Mouse (Mus musculus) small intestine, adult 2 months (tissue): Measurements from ENCODE around the gene Kcnd3. TPM values are rescaled to one million over a fixed set of nuclear protein-coding genes. Genes with fewer than 3 reads are reported as not detected.
A peak's percentile ranks its signal among the peaks of the same experiment; 100 is the strongest.

Experiments used
- H3K27ac ChIP-seq: fragments of 200-500 bp; 2 replicates; pipeline ENCODE4 v1.5.1; 2012; ENCODE audit warnings: low read depth, low read length, control low read depth, inconsistent platforms; ENCODE audit not compliant: insufficient read depth
- H3K27me3 ChIP-seq: fragments of 200-500 bp; 2 replicates; pipeline ENCODE4 v1.6.1; 2012; ENCODE audit warnings: mild to moderate bottlenecking, moderate library complexity, low read length, inconsistent platforms; ENCODE audit not compliant: control insufficient read depth, insufficient read depth
- H3K36me3 ChIP-seq: fragments of 200-500 bp; 2 replicates; pipeline ENCODE4 v1.6.1; 2012; ENCODE audit warnings: mild to moderate bottlenecking, low read length, control low read depth, inconsistent platforms; ENCODE audit not compliant: control insufficient read depth, insufficient read depth
- H3K4me1 ChIP-seq: fragments of 200-500 bp; 2 replicates; pipeline ENCODE4 v1.6.1; 2012; ENCODE audit warnings: low read length, inconsistent platforms, mixed read lengths; ENCODE audit not compliant: control insufficient read depth, insufficient read depth, insufficient read length
- H3K4me3 ChIP-seq: fragments of 200-500 bp; 2 replicates; pipeline ENCODE4 v1.5.1; 2012; ENCODE audit warnings: low read depth, mild to moderate bottlenecking, control low read depth, inconsistent platforms, low read length, moderate library complexity
- CTCF ChIP-seq: fragments of 200-500 bp; IDR thresholded peaks from 2 replicates; pipeline ENCODE4 v1.5.1; 2012; ENCODE audit warnings: low read depth, mild to moderate bottlenecking, control low read depth, inconsistent platforms, low read length, moderate library complexity, mixed read lengths; ENCODE audit not compliant: insufficient replicate concordance, insufficient read length; ENCODE audit errors: extremely low read depth
- POLR2A ChIP-seq: fragments of 200-500 bp; IDR thresholded peaks from 2 replicates; pipeline ENCODE4 v1.6.1; 2012; ENCODE audit warnings: low read depth, mild to moderate bottlenecking, control low read depth, inconsistent platforms, low read length, moderate library complexity
- WGBS: fragments of 180-500 bp; shearing (Covaris S2); methylation state at CpG from one replicate; pipeline ENCODE4 v1.1.7; 2018; 5-methylcytosine and 5-hydroxymethylcytosine counted together
- polyA plus RNA-seq: library from polyadenylated mRNA; depleted of rRNA; stranded (reverse); fragments of >200 nt; gene quantifications from 2 replicates; pipeline ENCODE4 v1.2.3, GENCODE M21; 2012

Gene Kcnd3
- polyA plus RNA-seq, 1 experiment = 1.5 TPM

DNA sequence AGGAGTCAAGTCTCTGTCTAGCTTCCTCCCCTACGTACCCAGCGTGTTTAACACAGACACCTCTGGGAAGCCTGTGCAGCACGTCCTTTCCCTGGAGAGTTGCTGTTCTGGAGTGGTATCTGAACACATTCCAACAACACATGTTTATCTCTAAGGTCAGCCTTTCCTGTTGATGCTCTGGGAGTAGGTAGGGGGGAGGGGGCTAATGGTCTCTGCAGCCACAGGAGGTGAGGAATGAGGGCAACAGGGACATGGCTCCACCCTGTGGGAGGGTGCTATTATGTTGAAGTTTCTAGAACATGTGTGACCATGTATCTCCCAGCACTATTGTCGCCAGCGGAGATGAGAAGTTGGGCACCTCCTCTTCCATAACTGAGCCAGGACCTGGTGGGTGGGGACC lies 249.3 kb downstream of the Kcnd3 start:
- peaks cover 6% of the 10 kb centered on the region; the same call in 1 of the 2 replicates for H3K27me3 ChIP-seq
- 57% methylated on average over 5 of the region's 5 CpGs for WGBS
- no peak overlapping the region for H3K4me3 ChIP-seq
- H3K27ac ChIP-seq = no peak overlapping the region
- no peaks in the 10 kb centered on the region for H3K36me3 ChIP-seq
- TF ChIP-seq CTCF (no peak), POLR2A (no peak)
- peaks cover 5% of the 10 kb centered on the region; the same call in 1 of the 2 replicates for H3K4me1 ChIP-seq

DNA sequence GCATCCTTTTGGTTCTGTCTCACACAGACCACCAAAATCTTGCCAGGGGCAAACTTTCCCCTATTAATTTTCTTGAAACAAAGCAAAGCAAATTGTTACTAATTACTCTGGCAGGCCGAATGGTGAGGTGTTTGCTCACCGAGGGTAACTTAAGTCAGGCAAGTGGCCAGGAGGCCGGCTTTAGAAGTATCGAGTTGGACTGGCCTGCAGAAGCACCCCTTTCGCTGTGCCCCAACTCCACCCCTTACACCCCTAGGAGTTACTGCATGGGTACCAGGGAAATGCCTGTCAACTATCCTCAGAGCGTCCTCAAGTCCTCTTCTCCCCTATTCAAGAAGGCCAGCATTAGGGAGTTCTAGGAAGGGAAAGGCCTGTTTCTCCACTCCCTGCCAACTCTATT lies 251.4 kb downstream of the Kcnd3 start:
- WGBS = 75% methylated on average over 6 of the region's 6 CpGs
- peaks cover 6% of the 10 kb centered on the region; the same call in 1 of the 2 replicates for H3K27me3 ChIP-seq
- no peak overlapping the region for H3K4me3 ChIP-seq
- TF ChIP-seq CTCF (no peak), POLR2A (no peak)
- no peaks in the 10 kb centered on the region for H3K36me3 ChIP-seq
- H3K4me1 ChIP-seq = peaks cover 5% of the 10 kb centered on the region; the same call in 1 of the 2 replicates
- H3K27ac ChIP-seq = no peak overlapping the region

DNA sequence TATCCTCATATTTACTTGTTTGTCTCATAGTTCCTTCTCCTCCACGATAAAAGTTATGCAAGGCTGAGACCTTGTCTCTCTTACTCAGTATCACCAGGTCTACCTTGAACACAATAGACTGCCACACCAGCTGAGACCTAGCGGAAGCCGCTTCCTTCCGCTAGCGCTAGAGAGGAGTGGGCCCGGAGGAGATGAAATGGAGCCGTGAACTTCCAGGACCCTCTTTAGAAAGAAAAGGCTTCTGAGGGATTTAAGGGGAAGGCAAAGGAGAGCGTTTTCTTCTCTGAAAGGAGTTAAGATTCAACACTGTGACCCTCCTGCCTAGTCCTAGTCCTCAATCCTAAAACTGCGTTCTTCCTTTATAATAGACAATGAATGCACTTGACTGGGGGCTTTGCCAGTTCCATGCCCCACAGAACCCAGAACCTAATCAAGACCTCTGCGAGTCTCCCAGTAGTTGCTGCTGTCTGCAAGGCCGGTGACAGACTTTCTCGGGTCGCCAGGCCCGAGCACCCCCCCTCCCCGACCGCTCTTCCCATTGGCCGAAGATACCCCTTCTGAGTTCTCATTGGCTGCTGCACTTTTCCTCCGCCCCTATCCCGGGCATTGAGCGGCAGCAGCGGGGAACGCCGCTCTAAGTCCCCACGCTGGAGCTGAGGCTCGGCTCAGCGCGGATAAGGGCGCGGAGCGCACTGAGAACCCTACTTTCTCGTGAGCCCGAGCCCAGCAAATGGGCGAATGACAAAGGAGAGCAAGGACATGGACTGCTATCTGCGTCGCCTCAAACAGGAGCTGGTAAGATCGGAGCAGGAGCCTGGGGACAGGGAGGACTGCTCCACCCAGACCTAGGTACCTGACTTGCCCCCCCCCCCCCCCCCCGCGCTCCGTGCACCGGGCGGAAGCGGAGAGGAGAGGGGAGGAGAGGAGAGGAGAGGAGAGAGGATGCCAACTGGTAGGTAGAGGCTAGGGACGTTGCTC lies 252.2 kb downstream of the Kcnd3 start, which contains the start of gene Inka2:
Gene Inka2 (plus strand): TSS at position 569 of the 978 bp plus-strand sequence.
- WGBS = 13% methylated on average over 40 of the region's 43 CpGs
- H3K27ac ChIP-seq = peak within 1 kb of the TSS; percentile 21; the same call in 1 of the 2 replicates
- peaks cover 5% of the 10 kb centered on the region; the same call in 1 of the 2 replicates for H3K4me1 ChIP-seq

DNA sequence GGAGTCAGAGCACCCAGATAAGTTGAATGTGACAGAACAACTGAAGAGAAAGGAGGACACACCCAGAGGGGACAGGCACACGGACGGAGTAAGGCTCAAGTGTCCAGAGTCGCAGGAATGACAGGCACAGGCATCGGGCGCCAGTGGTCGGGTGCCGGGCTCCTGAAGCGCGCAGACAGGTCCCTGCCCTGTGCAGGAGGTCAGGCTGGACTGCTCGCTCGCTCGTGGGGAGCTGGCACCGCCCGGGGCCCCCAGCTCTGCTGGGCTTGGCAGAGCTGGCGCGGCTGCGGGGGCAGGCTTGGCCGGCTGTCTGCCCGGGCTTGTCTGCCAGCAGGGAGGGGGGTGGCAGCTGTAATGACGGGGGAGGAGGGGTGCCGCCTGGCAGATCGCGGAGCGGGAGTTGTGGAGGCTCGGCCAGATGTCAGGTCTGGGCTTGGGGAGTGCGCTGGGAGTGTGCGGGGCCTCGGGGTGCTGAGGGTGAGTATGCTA lies 253.0 kb downstream of the Kcnd3 start:
- peak overlapping the region; percentile 71 for H3K4me3 ChIP-seq
- peak overlapping the region; percentile 21; the same call in 1 of the 2 replicates for H3K27ac ChIP-seq
- TF ChIP-seq POLR2A (no peak), CTCF (no peak)
- 1% methylated on average over 28 of the region's 28 CpGs for WGBS
- no peaks in the 10 kb centered on the region for H3K36me3 ChIP-seq
- H3K27me3 ChIP-seq = peaks cover 6% of the 10 kb centered on the region; the same call in 1 of the 2 replicates
- H3K4me1 ChIP-seq = peaks cover 5% of the 10 kb centered on the region; the same call in 1 of the 2 replicates

More for the DNA sequence above, 252.2 kb downstream of the Kcnd3 start, which contains the start of gene Inka2:
- TF ChIP-seq POLR2A = 0 out of 2 replicates have a peak, but pooled peaks have one; percentile 27
- no peak for TF ChIP-seq CTCF
- no peaks in the 10 kb centered on the region for H3K36me3 ChIP-seq
- H3K4me3 ChIP-seq = peak within 1 kb of the TSS; percentile 71
- H3K27me3 ChIP-seq = peaks cover 6% of the 10 kb centered on the region; the same call in 1 of the 2 replicates

DNA sequence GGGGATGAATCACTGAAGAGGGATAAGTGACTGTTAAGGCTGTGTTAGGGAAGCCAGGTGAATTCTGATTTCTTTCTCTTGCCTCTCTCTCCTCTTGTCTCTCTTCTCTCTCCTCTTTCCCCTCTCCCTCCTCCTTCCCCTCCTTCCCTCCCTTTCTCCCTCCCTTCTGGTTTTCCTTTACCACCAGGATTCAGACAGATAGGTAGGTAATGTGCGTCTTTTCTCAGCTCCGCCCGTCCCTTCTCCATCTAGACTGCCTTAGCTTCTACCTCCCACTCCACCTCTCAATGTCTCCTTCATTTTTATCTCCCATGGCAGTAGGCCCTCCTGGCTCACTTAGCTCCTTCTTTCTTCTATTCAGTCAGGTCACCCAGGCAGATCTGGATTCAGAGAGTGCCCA lies 253.4 kb downstream of the Kcnd3 start:
- H3K36me3 ChIP-seq = no peaks in the 10 kb centered on the region
- H3K27me3 ChIP-seq = peaks cover 6% of the 10 kb centered on the region; the same call in 1 of the 2 replicates
- no peak overlapping the region for H3K27ac ChIP-seq
- H3K4me1 ChIP-seq = peaks cover 5% of the 10 kb centered on the region; the same call in 1 of the 2 replicates
- WGBS = 45% methylated on average over 3 of the region's 3 CpGs
- TF ChIP-seq CTCF = no peak
- TF ChIP-seq POLR2A = no peak
- H3K4me3 ChIP-seq = peak overlapping the region; percentile 71

DNA sequence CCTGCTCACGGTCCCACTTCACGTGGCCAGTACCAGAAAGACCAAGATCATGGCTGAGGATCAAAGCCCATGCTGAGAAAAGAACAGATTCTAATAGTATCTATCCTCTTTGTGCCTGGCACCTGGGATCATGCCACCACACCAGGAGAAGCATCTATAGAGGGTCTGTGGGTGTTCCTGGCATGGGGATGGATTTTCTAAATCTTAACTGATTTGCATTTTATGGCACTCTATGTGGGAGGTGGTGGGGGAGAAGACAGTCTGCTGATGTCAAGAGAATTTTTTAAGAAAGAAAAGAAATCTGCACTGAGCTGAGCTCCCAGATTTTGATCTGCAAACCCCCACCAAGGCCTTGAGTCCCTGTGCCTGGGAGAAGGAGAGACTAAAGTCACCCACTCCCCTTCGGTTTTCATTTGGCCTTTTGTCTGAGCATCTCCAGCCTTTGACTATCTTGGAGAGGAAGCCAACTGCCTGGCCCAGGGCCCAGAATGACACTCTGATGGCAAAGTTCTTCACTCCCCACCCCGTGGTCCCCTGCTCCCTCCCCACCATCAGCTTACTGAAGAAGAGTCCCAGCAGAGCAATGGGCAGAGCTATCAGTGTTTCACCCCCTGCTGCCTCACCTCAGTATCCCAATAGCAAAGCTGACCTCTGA lies 254.4 kb downstream of the Kcnd3 start:
- peaks cover 6% of the 10 kb centered on the region; the same call in 1 of the 2 replicates for H3K27me3 ChIP-seq
- no peaks in the 10 kb centered on the region for H3K36me3 ChIP-seq
- no peak overlapping the region for H3K4me3 ChIP-seq
- no peak for TF ChIP-seq POLR2A
- TF ChIP-seq CTCF = no peak
- H3K4me1 ChIP-seq = peaks cover 5% of the 10 kb centered on the region; the same call in 1 of the 2 replicates
- 64% methylated on average over 4 of the region's 4 CpGs for WGBS
- no peak overlapping the region for H3K27ac ChIP-seq
